Mouse (Mus musculus) stomach, embryonic 14.5 days (tissue): ENCODE measurements around the gene Srsf3. TPM values are rescaled to one million over a fixed set of nuclear protein-coding genes. Genes with fewer than 3 reads are reported as not detected.

ENCODE experiments used
- ATAC-seq: fragments of 200-750 bp; cut with Nextera tagmentation; 2 replicates; pipeline ENCODE4 v1.8.0; 2017; ENCODE audit warnings: low read depth, moderate TSS enrichment; ENCODE audit not compliant: insufficient number of reproducible peaks, insufficient read depth, low FRiP score
- H3K27ac ChIP-seq: fragments of 300-500 bp; sonication (generic); 2 replicates; pipeline ENCODE4 v1.5.1; 2014; ENCODE audit warnings: mild to moderate bottlenecking, low read length, moderate library complexity, mixed read lengths
- H3K27me3 ChIP-seq: fragments of 300-500 bp; sonication (generic); 2 replicates; pipeline ENCODE4 v1.6.1; 2014; ENCODE audit warnings: low read length, control low read depth, mixed read lengths; ENCODE audit not compliant: control insufficient read depth, insufficient read depth
- H3K36me3 ChIP-seq: fragments of 300-500 bp; sonication (generic); 2 replicates; pipeline ENCODE4 v1.6.1; 2014; ENCODE audit warnings: mild to moderate bottlenecking, control low read depth, low read length, moderate library complexity, mixed read lengths; ENCODE audit not compliant: control insufficient read depth, insufficient read depth
- H3K4me1 ChIP-seq: fragments of 300-500 bp; sonication (generic); 2 replicates; pipeline ENCODE4 v1.6.1; 2014; ENCODE audit warnings: low read length, control low read depth, mixed read lengths; ENCODE audit not compliant: control insufficient read depth, insufficient read depth
- H3K4me2 ChIP-seq: fragments of 300-500 bp; sonication (generic); replicated peaks from 2 replicates; pipeline ENCODE4 v1.6.1; 2014; ENCODE audit warnings: low read depth, low read length, control low read depth
- H3K4me3 ChIP-seq: fragments of 300-500 bp; sonication (generic); 2 replicates; pipeline ENCODE4 v1.5.1; 2014; ENCODE audit warnings: low read depth, low read length, control low read depth
- H3K9ac ChIP-seq: fragments of 300-500 bp; sonication (generic); replicated peaks from 2 replicates; pipeline ENCODE4 v1.6.1; 2014; ENCODE audit warnings: low read depth, mild to moderate bottlenecking, control low read depth, low read length, moderate library complexity, mixed read lengths
- H3K9me3 ChIP-seq: fragments of 300-500 bp; sonication (generic); 2 replicates; pipeline ENCODE4 v1.6.1; 2016; ENCODE audit warnings: low read depth, low read length, control low read depth; ENCODE audit not compliant: control insufficient read depth
- WGBS: fragments of 180-500 bp; shearing (Covaris S2); extraction: QIAGEN DNeasy Blood & Tissue Kit; methylation state at CpG from one replicate; pipeline ENCODE4 v1.1.7; 2014; 5-methylcytosine and 5-hydroxymethylcytosine counted together
- polyA plus RNA-seq: library from polyadenylated mRNA; unstranded; fragments of >200 nt; fragmentation: Nextera tagmentation; extraction: Ambion mirVana; gene quantifications from 2 replicates; pipeline ENCODE4 v1.2.1, GENCODE M21; 2014

Srsf3 gene
- polyA plus RNA-seq, result 593 and 674 TPM in 2 replicates

DNA sequence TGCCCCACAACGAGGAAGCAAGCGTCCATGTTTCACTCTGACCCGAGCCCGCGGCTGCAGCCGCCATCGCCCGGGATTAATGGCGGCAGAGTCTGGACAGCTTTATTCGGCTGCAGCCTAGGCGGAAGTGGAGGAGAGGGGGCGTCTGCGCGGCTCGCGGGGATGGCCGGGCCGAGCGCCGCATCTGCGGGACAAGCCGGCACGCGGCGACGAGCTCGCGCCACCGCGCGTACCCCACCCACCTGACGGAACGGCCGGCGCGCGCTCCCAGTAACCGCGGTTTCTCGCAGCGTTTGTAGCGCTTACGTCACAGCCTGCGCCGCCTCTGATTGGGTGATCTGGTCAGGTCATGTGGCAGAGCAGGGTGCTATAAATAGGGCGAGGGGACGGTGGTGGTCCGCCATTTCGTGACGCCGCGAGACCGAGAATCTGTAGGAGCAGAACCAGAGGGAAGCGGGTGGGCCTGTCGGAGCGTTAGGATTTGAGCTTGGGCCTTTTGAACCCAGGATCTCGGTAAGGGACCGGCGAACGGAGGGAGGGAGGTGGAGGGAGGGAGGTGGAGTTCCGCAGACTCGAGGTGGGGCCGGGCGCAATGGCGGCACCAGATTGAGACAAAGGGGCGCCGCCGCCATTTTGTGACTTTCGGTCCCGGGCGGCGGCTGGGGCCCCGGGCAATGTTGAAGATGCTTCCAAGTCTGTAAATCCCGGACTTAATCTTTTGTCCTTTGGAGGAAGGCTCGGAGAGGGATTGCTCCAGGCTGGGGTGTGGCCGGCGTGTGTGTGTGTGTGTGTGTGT is at the start of gene Srsf3:
Gene Srsf3 (plus strand): TSS at position 355 of the 796 bp plus-strand sequence.
- H3K4me3 ChIP-seq, result peak within 1 kb of the TSS; percentile 95
- H3K9ac ChIP-seq, result peak within 1 kb of the TSS; percentile 96
- H3K27me3 ChIP-seq, result no peaks in the 10 kb centered on the region
- peak; percentile 99 for ATAC-seq
- peak within 1 kb of the TSS; percentile 99 for H3K27ac ChIP-seq
- under 1% methylated on average over 77 of the region's 77 CpGs for WGBS
- H3K4me1 ChIP-seq, result peaks cover 9% of the 10 kb centered on the region
- H3K9me3 ChIP-seq, result no peaks in the 10 kb centered on the region
- peak within 1 kb of the TSS; percentile 97 for H3K4me2 ChIP-seq
- H3K36me3 ChIP-seq, result peaks cover 13% of the 10 kb centered on the region

DNA sequence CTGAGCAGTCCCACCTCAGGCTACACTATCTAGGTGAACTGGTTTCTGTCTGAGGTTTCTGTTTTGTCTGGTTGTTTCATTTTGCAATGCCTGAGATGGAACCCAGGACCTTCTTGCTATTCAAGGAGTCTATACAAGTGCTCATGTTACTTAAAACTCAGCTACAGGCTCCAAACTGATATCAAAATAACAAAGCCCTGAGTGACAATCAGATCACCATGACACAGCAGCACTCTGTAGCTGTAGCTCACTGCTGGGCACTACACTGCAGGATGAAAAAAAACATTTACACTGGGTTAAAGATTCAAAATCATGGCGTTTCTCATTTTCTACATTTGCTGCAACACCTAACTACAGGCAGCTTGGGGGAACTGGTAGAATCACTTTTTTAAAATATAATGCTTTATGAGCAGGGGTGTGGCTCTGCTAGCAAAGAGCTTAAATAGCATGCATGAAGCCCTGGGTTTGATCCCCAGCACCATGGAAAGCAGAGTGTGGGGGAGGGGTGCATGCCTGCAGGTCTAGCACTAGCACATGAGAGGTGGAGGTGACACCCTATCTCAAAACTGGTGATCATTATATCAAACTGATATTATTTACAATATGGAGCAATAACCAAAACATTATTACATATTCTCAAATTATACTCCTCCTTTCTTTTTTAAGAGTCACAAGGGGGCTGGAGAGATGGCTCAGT is 47.6 kb upstream of the Srsf3 start:
- Histone ChIP-seq H3K27me3 (no peaks in the 10 kb centered on the region), H3K4me2 (no peak overlapping the region), H3K27ac (no peak overlapping the region), H3K36me3 (peaks cover 52% of the 10 kb centered on the region), H3K9me3 (no peaks in the 10 kb centered on the region), H3K4me3 (no peak overlapping the region), H3K9ac (no peak overlapping the region), H3K4me1 (no peaks in the 10 kb centered on the region)
- no peak for ATAC-seq
- WGBS, result 70% methylated on average over 1 of the region's 1 CpGs

GRCm38 (mm10) chr17:28986833-28987232 is 45.6 kb upstream of the Srsf3 start:
- peaks cover 59% of the 10 kb centered on the region for H3K36me3 ChIP-seq
- H3K4me2 ChIP-seq, result no peak overlapping the region
- H3K27ac ChIP-seq, result no peak overlapping the region
- no peaks in the 10 kb centered on the region for H3K27me3 ChIP-seq
- H3K4me1 ChIP-seq, result no peaks in the 10 kb centered on the region
- no peak for ATAC-seq
- no peak overlapping the region for H3K9ac ChIP-seq
- H3K4me3 ChIP-seq, result no peak overlapping the region
- H3K9me3 ChIP-seq, result no peaks in the 10 kb centered on the region

DNA sequence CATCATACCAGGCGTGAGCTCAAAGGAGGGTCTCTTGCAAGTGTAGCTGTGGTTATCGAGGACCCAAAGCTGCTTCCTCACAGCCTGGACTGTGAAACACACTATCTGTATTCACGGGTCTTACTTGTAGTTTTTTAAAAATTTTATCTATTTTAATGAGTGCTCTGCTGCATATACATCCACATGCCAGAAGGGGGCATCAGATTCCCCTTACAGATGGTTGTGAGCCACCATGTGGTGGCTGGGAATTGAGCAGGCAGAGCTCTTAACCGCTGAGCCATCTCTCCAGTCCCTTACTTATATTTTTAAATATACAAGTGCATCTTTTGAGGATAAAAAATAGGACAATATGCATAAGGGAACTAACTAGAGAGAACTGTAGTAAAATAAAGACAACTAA is 44.7 kb upstream of the Srsf3 start:
- H3K9me3 ChIP-seq, result no peaks in the 10 kb centered on the region
- ATAC-seq, result no peak
- no peak overlapping the region for H3K4me2 ChIP-seq
- no peak overlapping the region for H3K27ac ChIP-seq
- WGBS, result 57% methylated on average over 4 of the region's 4 CpGs
- H3K9ac ChIP-seq, result no peak overlapping the region
- H3K36me3 ChIP-seq, result peaks cover 57% of the 10 kb centered on the region
- no peaks in the 10 kb centered on the region for H3K4me1 ChIP-seq
- H3K4me3 ChIP-seq, result no peak overlapping the region
- H3K27me3 ChIP-seq, result no peaks in the 10 kb centered on the region

DNA sequence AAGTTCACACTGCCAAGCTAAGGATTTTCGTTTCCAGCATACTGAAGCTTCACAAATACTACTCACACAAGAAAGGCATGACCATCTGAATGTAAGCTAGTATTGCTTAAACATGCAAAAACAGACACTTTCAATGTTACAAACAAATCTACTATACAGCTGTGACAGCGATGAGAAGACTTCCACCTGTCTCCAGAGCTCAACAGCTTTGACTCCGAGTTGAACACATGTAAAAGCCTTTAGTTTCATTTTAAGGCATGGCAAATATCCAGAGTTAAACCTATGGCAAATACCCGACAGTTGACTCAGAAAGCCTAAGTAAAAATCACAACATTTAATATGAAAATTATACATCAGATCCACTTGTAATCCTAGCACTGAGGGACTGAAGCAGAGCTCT is 44.1 kb upstream of the Srsf3 start:
- 64% methylated on average over 4 of the region's 4 CpGs for WGBS

DNA sequence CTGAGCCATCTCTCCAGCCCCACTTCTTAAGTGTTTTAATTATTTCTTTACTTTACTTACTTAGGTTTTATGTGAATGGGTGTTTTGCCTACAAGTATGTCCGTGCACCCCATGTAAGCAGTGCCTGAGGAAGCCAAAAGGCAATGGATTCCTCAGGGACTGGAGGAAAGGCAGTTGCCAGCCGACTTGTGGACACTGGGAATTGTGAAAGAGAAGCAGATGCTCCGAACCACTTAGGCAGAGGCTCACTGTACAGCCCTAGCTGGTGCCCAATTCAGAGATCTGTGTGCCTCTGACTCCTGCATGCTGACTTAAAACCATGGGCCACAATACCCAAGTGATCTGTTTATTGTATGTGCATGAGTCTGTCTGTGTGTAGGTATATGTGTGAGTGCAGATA is 43.4 kb upstream of the Srsf3 start:
- Histone ChIP-seq H3K4me3 (no peak overlapping the region), H3K27ac (no peak overlapping the region), H3K4me1 (no peaks in the 10 kb centered on the region), H3K27me3 (no peaks in the 10 kb centered on the region), H3K9ac (no peak overlapping the region), H3K36me3 (peaks cover 51% of the 10 kb centered on the region), H3K4me2 (no peak overlapping the region), H3K9me3 (no peaks in the 10 kb centered on the region)
- ATAC-seq, result no peak
- 82% methylated on average over 3 of the region's 3 CpGs for WGBS

More for the DNA sequence above, 44.1 kb upstream of the Srsf3 start:
- Histone ChIP-seq H3K9me3 (no peaks in the 10 kb centered on the region), H3K36me3 (peaks cover 52% of the 10 kb centered on the region), H3K27ac (no peak overlapping the region), H3K9ac (no peak overlapping the region), H3K4me1 (no peaks in the 10 kb centered on the region), H3K4me3 (no peak overlapping the region), H3K4me2 (no peak overlapping the region), H3K27me3 (no peaks in the 10 kb centered on the region)
- ATAC-seq, result no peak

GRCm38 (mm10) chr17:28990060-28990459 is 42.4 kb upstream of the Srsf3 start:
- Histone ChIP-seq H3K4me2 (no peak overlapping the region), H3K27me3 (no peaks in the 10 kb centered on the region), H3K36me3 (peaks cover 51% of the 10 kb centered on the region), H3K9ac (no peak overlapping the region), H3K9me3 (no peaks in the 10 kb centered on the region), H3K4me3 (no peak overlapping the region), H3K27ac (no peak overlapping the region), H3K4me1 (no peaks in the 10 kb centered on the region)
- ATAC-seq, result no peak
- WGBS, result 76% methylated on average over 4 of the region's 4 CpGs

- H3K27ac ChIP-seq, result no peak overlapping the region
- H3K4me3 ChIP-seq, result no peak overlapping the region
- H3K27me3 ChIP-seq, result no peaks in the 10 kb centered on the region
- H3K9ac ChIP-seq, result no peak overlapping the region
- H3K36me3 ChIP-seq, result peaks cover 48% of the 10 kb centered on the region
- no peaks in the 10 kb centered on the region for H3K4me1 ChIP-seq
- no peak for ATAC-seq
- H3K4me2 ChIP-seq, result no peak overlapping the region
- H3K9me3 ChIP-seq, result no peaks in the 10 kb centered on the region
- WGBS, result 63% methylated on average over 9 of the region's 9 CpGs
Measured at GRCm38 (mm10) chr17:28991286-28991685, 41.1 kb upstream of the Srsf3 start.
